Mouse (Mus musculus): ENCODE measurements at regions not wholly inside any gene's neighbourhood (a gene's known extent, or its start where the extent isn't known, plus 50 kb on each side); places are given as distances from the start of the nearest gene placed in this dataset.

DNA sequence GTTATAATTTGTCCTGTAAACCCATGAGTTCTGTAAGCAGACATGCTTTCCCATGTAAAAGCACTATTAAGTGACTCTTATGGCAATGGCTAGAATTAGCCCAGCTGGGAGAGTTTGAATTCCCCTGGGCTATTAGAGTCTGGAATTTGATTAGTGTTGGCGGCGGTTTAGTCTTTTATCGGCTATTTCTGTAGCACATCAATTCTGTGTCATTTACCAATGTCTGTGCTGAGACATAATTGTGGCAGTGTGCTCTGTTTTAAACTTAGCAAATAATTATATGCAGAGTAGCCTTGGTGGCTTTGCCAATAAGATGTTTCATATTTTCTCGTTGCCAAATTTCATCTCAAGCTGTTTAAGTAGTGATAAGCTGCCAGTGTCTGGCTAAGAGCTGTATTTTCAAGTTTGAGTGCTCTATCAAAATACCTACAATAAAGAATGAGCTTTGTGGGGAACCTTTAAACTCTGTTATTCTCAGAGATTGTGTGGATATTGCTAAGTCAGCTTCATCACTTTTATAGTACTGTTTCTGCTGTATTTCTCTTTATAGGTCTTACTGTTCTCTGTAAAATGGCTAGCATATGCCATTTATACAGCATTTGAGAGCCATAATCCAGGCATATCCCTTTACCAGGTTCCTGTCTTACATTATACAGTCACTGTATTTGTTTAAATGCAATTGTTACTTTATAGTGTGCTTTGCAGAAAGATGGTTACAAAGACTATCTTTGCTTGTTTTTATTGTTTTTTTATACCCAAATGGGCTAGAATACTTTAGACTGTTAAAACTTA is 466.7 kb downstream of the Plod2 start:
- Histone ChIP-seq H3K27ac (replicated peaks) (no peak overlapping the region), H3K4me1 (peaks cover 4% of the 10 kb centered on the region), H3K27me3 (ENCODE audit: low read depth, poor library complexity, severe bottlenecking) (no peaks in the 10 kb centered on the region), H3K36me3 (no peaks in the 10 kb centered on the region), H3K9me3 (replicated peaks) (no peaks in the 10 kb centered on the region), H3K4me3 (no peak overlapping the region)
- 90% methylated on average over 4 of the region's 4 CpGs for WGBS
- DNase-seq (ENCODE audit: low spot score), result no peak

DNA sequence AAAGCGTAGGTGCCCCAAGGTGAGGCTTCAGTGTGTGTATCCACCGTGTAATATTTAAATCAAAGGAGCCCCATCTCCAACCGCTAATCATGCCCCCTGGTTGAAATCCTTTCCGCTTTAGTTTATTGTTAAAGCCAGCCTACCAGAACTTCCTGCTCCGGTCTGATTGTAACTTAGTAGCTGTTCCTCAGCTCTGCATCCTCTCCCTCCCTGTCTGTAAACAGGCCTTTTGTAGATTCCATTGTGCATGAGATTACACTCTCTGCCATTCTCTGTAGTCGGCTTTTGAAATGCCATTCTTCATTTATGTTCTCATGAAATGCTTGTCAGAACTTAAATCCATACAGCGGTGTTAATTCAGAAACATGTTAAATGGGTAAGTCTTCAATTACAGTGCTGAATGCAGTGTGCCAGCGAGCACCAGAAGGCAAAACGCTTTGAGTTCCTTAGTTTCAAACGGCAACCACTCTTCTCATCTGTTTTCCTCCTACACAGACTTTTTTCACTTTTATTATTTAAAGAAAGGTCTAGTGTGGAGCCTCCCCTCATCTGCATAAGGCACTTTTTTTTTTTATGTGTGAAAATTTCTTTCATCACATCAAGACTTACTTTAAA is 502.4 kb downstream of the Plod2 start:
- no peak for DNase-seq (ENCODE audit: low spot score)
- H3K4me3 ChIP-seq, result no peak overlapping the region
- no peaks in the 10 kb centered on the region for H3K9me3 ChIP-seq (replicated peaks)
- no peak overlapping the region for H3K27ac ChIP-seq (replicated peaks)
- WGBS, result 70% methylated on average over 10 of the region's 10 CpGs
- peaks cover 3% of the 10 kb centered on the region; the same call in 1 of the 2 replicates for H3K4me1 ChIP-seq
- H3K27me3 ChIP-seq (ENCODE audit: low read depth, poor library complexity, severe bottlenecking), result no peaks in the 10 kb centered on the region
- no peaks in the 10 kb centered on the region for H3K36me3 ChIP-seq

DNA sequence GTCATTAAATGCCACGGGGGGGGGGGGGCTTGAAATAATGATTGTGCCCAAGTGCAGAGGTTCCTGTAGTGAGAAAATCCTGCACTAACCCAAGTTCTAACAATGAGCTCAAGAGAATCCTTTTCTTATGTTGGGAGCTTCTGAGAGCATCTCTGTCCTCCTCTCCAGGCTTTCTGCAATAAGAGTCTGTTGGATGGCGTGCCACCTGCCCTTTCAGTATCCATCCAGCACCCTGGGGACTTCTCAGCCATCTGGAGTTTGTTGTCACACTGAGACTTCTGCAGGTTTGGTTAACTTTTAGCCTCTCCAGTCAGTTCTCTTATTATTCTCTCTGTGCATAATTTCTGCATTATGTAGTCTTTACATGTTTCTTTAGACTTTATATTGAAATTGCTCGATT is 530.1 kb downstream of the Plod2 start:
- Histone ChIP-seq H3K4me1 (no peaks in the 10 kb centered on the region), H3K4me3 (no peak overlapping the region), H3K27ac (replicated peaks) (no peak overlapping the region), H3K27me3 (ENCODE audit: low read depth, poor library complexity, severe bottlenecking) (no peaks in the 10 kb centered on the region), H3K9me3 (replicated peaks) (no peaks in the 10 kb centered on the region), H3K36me3 (no peaks in the 10 kb centered on the region)
- DNase-seq (ENCODE audit: low spot score), result no peak
- 74% methylated on average over 3 of the region's 3 CpGs for WGBS

DNA sequence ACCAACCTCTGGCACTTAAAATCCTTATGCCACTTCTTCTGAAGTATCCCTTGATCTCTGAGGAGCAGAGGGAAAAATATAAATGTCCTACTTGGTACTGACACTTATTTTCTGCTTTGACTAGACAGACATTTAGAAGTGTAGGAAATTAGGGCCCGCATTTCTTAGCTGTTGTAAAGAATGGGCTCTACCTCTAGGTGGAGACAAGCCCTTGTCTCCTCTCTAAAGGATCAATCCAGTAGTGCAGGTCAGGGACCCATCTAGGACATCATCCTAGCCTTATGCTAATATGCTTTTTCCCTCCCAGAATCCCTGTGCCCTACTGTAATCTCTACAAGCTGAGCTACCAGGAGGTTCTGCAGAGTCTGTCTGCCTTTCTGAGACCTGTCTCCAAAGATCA is 541.1 kb downstream of the Plod2 start:
- Histone ChIP-seq H3K4me3 (no peak overlapping the region), H3K9me3 (replicated peaks) (no peaks in the 10 kb centered on the region), H3K27ac (replicated peaks) (no peak overlapping the region), H3K27me3 (ENCODE audit: low read depth, poor library complexity, severe bottlenecking) (no peaks in the 10 kb centered on the region), H3K36me3 (no peaks in the 10 kb centered on the region), H3K4me1 (no peaks in the 10 kb centered on the region)
- no peak for DNase-seq (ENCODE audit: low spot score)
- WGBS, result 81% methylated on average over 1 of the region's 1 CpGs

DNA sequence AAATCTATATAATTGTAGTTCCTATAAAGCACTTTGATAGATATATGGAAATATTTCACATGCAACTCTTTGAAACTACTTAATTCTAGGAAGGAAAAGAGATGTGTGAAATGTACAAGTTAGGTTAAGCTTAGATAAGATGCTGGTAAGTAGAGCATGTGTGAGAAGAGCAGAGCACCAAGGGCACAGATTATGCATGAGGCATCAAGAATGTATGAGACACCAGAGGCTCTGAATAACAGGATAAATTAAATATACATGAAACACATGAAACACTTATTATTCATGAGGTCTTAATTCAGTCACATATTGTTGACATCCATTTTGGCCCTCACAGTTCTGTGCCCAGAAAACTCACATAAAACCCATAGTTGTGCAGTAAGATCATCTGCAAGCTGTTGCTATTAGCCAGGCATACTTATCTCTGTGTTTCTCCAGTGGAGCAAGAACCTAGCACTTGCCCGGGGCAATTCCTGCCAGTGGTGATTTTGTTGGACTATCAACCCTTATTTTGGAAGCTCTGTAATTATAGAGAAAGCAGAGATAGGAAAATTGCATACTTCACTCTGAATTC is 556.1 kb downstream of the Plod2 start:
- Histone ChIP-seq H3K36me3 (no peaks in the 10 kb centered on the region), H3K4me3 (no peak overlapping the region), H3K27me3 (ENCODE audit: low read depth, poor library complexity, severe bottlenecking) (no peaks in the 10 kb centered on the region), H3K4me1 (no peaks in the 10 kb centered on the region), H3K27ac (replicated peaks) (no peak overlapping the region), H3K9me3 (replicated peaks) (no peaks in the 10 kb centered on the region)
- WGBS, result 80% methylated on average over 1 of the region's 1 CpGs
- no peak for DNase-seq (ENCODE audit: low spot score)

DNA sequence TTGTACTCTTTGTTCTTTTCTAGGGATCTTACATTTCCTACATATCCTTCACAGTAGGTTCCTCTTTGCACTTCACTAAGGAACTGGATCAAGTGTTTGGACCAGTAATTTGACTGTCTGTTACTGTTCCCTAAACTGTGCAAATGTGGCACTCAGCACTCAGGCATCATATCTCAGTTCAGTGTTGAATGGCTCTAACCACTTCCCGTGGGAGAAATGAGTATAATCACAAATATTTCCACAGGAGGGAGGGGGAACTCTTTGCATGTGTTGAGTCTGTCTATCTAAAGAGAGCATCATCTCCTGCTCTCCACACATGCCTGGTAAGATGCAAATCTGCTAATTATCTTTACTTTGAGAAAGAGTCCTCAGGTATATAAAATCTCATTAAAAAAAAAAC is 588.5 kb downstream of the Plod2 start:
- Histone ChIP-seq H3K36me3 (no peaks in the 10 kb centered on the region), H3K4me3 (no peak overlapping the region), H3K27me3 (ENCODE audit: low read depth, poor library complexity, severe bottlenecking) (no peaks in the 10 kb centered on the region), H3K4me1 (peaks cover 2% of the 10 kb centered on the region; the same call in 1 of the 2 replicates), H3K27ac (replicated peaks) (no peak overlapping the region), H3K9me3 (replicated peaks) (no peaks in the 10 kb centered on the region)
- DNase-seq (ENCODE audit: low spot score), result no peak
- WGBS, result 83% methylated on average over 1 of the region's 1 CpGs

DNA sequence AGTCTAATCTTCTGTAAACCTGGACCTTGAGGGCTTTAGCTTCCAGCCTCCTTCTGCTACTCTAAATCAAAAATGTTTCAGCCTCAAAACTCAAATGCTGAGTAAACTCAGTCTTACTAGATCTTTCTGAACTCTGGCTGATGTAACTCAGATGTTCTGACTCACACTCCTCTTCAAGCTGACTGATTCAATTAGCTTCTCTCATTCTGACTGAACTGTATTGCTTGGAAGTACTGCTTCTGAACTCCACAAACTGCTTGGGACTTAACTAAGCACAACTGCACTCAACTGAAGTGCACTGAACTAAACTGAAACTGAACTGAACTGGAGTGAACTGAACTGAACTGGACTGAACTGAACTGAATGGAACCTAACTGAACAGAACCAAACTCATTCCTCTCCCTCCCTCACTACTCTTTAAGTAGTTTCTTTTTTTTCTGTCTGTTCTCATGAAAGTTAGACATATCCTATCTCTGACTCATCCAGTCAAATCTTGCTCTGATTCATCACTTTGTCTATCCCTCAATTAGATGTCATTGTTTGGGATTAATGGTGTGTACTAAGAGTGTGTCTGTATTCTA is 589.7 kb downstream of the Plod2 start:
- Histone ChIP-seq H3K27ac (replicated peaks) (no peak overlapping the region), H3K36me3 (no peaks in the 10 kb centered on the region), H3K4me3 (no peak overlapping the region), H3K9me3 (replicated peaks) (no peaks in the 10 kb centered on the region), H3K27me3 (ENCODE audit: low read depth, poor library complexity, severe bottlenecking) (no peaks in the 10 kb centered on the region), H3K4me1 (peaks cover 4% of the 10 kb centered on the region; the same call in 1 of the 2 replicates)
- no peak for DNase-seq (ENCODE audit: low spot score)

DNA sequence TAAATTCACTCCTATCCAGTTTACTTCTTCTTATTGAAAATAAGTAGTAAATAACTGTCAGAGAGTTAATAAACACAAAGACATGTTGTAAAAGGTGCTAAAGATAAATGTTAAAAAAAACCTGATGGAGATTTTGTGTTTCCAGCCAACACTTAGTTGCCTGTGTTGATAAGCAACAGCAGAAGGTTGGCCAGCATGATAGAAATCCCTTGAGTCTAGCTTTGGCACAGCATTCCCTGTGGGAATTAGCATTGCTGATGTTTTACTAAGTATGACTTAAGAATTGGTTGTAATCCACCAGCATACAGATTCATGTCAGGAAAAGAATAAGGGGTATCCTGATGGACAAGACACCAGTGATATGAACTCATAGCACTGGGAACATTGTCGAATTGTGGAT is 594.3 kb downstream of the Plod2 start:
- Histone ChIP-seq H3K27me3 (ENCODE audit: low read depth, poor library complexity, severe bottlenecking) (no peaks in the 10 kb centered on the region), H3K27ac (replicated peaks) (no peak overlapping the region), H3K9me3 (replicated peaks) (no peaks in the 10 kb centered on the region), H3K4me1 (peaks cover 4% of the 10 kb centered on the region; the same call in 1 of the 2 replicates), H3K36me3 (no peaks in the 10 kb centered on the region), H3K4me3 (no peak overlapping the region)
- DNase-seq (ENCODE audit: low spot score), result no peak
- 91% methylated on average over 1 of the region's 1 CpGs for WGBS

DNA sequence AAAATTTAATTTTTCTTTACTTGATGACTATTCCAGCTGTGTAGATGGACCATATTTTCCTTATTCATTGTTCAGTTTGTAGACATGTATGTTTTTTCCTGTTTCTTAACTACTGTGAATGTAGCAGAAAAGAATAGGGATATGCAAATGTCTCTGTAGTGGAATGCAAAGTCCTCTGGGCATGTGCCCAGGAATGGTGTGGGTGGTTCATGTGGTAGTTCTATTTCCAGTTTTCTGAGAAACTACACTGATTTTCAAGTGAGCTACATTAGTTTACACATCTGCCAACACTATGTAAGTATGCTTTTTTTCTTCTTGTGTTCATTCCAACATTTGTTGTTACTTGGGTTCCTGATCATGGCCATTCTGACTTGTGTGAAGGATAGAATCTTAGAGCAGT is 628.0 kb downstream of the Plod2 start:
- H3K36me3 ChIP-seq, result no peaks in the 10 kb centered on the region
- H3K9me3 ChIP-seq (replicated peaks), result no peaks in the 10 kb centered on the region
- H3K27ac ChIP-seq (replicated peaks), result no peak overlapping the region
- no peak for DNase-seq (ENCODE audit: low spot score)
- H3K4me1 ChIP-seq, result no peaks in the 10 kb centered on the region
- no peak overlapping the region for H3K4me3 ChIP-seq
- H3K27me3 ChIP-seq (ENCODE audit: low read depth, poor library complexity, severe bottlenecking), result no peaks in the 10 kb centered on the region

DNA sequence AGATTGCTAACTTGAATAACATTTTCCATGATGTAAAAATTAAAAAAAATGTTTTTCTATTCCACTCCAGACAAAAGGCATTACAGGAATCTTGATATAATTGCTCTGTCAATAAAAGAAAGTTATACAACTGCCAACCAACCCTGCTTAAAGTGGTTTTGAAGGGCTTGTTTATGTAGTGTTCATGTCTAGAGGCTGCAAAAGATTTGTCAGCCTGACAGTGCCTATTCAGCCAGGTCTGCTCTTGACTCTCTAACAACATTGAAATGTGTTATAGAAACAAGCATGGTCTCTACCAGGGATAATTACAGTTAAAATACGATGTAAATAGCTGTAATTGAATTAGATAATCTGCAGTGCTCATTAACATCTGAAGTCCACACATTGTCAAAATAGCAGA is 644.6 kb downstream of the Plod2 start:
- Histone ChIP-seq H3K4me1 (no peaks in the 10 kb centered on the region), H3K9me3 (replicated peaks) (no peaks in the 10 kb centered on the region), H3K36me3 (no peaks in the 10 kb centered on the region), H3K27me3 (ENCODE audit: low read depth, poor library complexity, severe bottlenecking) (no peaks in the 10 kb centered on the region), H3K4me3 (no peak overlapping the region), H3K27ac (replicated peaks) (no peak overlapping the region)
- 79% methylated on average over 1 of the region's 1 CpGs for WGBS
- DNase-seq (ENCODE audit: low spot score), result no peak

DNA sequence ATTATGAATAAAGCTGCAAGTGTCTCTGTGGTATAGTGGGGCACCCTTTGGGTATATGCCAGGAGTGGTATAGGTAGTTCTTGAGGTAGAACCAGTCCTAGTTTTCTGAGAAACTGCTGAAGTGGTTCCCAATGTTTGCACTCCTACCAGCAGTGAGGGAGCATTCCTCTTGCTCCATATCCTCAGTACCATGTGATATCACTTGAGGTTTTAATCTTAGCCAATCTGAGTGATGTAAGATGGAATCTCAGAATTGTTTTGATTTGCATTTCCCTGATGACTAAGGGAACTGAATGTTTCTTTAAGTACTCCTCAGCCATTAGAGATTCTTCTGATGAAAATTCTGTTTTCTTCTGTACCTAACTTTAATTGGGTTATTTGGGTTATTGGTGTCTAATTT is 690.5 kb downstream of the Plod2 start:
- no peak overlapping the region for H3K4me3 ChIP-seq
- H3K36me3 ChIP-seq, result no peaks in the 10 kb centered on the region
- H3K27ac ChIP-seq (replicated peaks), result no peak overlapping the region
- no peaks in the 10 kb centered on the region for H3K4me1 ChIP-seq
- no peak for DNase-seq (ENCODE audit: low spot score)
- H3K9me3 ChIP-seq (replicated peaks), result no peaks in the 10 kb centered on the region
- H3K27me3 ChIP-seq (ENCODE audit: low read depth, poor library complexity, severe bottlenecking), result no peaks in the 10 kb centered on the region

DNA sequence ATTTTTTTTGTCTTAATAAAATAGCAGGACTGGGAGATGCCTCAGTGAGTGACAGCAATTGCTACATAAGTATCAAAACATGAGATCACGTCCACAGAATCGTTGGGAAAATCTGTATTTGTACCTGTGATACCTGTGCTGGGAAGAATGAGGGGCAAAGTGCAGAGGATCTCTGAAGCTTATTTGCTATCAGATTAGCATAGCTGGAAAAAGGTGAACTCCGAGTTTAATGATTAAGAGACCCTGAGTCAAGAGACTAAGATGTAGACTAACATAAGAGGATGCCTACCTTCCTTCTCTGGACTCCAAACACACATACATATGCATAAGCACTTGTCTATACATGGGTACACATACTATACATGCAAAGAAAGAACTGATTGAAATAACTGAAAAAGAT is 710.1 kb downstream of the Plod2 start:
- H3K36me3 ChIP-seq, result no peaks in the 10 kb centered on the region
- no peak for DNase-seq (ENCODE audit: low spot score)
- no peaks in the 10 kb centered on the region for H3K27me3 ChIP-seq (ENCODE audit: low read depth, poor library complexity, severe bottlenecking)
- H3K9me3 ChIP-seq (replicated peaks), result no peaks in the 10 kb centered on the region
- H3K27ac ChIP-seq (replicated peaks), result no peak overlapping the region
- no peaks in the 10 kb centered on the region for H3K4me1 ChIP-seq
- no peak overlapping the region for H3K4me3 ChIP-seq
- 89% methylated on average over 3 of the region's 3 CpGs for WGBS

DNA sequence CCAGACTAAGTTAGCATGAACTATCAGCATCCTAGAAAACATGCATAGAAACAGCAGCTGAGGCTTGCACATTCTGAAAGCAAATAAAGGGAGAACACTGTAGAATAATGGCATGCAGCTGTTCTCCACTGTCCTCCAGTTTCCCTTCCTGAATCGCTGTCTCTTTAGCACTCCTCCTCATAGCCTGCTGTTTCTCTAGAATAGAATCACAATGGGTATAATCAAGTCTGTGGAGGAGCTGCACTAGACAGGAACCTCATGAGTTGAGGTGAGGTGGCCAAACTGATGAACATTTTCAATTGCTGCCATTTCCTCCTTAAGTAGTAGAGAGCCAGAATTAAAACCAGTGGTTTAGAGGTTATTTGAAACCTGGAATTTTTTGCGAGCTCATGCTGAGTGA is 755.3 kb downstream of the Plod2 start:
- H3K9me3 ChIP-seq (replicated peaks), result no peaks in the 10 kb centered on the region
- H3K27ac ChIP-seq (replicated peaks), result no peak overlapping the region
- H3K4me3 ChIP-seq, result no peak overlapping the region
- H3K4me1 ChIP-seq, result no peaks in the 10 kb centered on the region
- no peaks in the 10 kb centered on the region for H3K36me3 ChIP-seq
- H3K27me3 ChIP-seq (ENCODE audit: low read depth, poor library complexity, severe bottlenecking), result no peaks in the 10 kb centered on the region
- no peak for DNase-seq (ENCODE audit: low spot score)
- 71% methylated on average over 2 of the region's 2 CpGs for WGBS

Data from midbrain, embryonic 10.5 days (tissue).